Mouse (Mus musculus) G1E (cell line): Measurements from ENCODE around the gene Evx2.

ENCODE experiments used
- CTCF ChIP-seq: IDR thresholded peaks from 2 replicates; pipeline ENCODE4 v1.5.1; 2012; ENCODE audit warnings: low read depth, low read length, inconsistent platforms, mixed read lengths
- GATA1 ChIP-seq: IDR thresholded peaks from 2 replicates; pipeline ENCODE4 v1.6.1; 2012; ENCODE audit warnings: borderline replicate concordance, low read length, inconsistent platforms, mixed read lengths
- POLR2AphosphoS5 ChIP-seq: IDR thresholded peaks from 2 replicates; pipeline ENCODE4 v1.6.1; 2012; ENCODE audit warnings: low read depth, low read length, inconsistent platforms; ENCODE audit not compliant: insufficient replicate concordance

- no peak for TF ChIP-seq CTCF
- no peak for TF ChIP-seq GATA1
- TF ChIP-seq POLR2AphosphoS5 = no peak
Measured at GRCm38 (mm10) chr2:74670632-74671188, 11.4 kb upstream of the Evx2 start.
